Mouse (Mus musculus): ENCODE results near the gene Arnt.

GRCm38 (mm10) chr3:95526622-95527211, 92.5 kb downstream of the Arnt start, which contains the start of gene Ctss:
- TF ChIP-seq CTCF (IDR thresholded peaks at IDR 0.05; ENCODE audit: insufficient read depth, low read length) = no peak
- TF ChIP-seq POLR2A (IDR thresholded peaks at IDR 0.05; ENCODE audit: borderline replicate concordance, extremely low read depth, low read depth, low read length) = peak; percentile 53; the same call in 1 of the 2 replicates
